1 mouse cellular context compared by ENCODE assay signal in genomic region chr2:155691723-155692493, GRCm38 (mm10).
TF ChIP-seq lines count a peak whose summit lies in the region.

Trpc4ap (minus strand) TSS chr2:155692384.

TF ChIP-seq in CH12.LX, 34 proteins besides CTCF, POLR2A, EP300 and RAD21 (continued from another document):
- TF ChIP-seq ELF1 (IDR thresholded peaks at IDR 0.05; ENCODE audit: low read depth, low read length), result peak; percentile 93
- 0 out of 2 replicates have a peak, but pooled peaks have one; percentile 2 for TF ChIP-seq SMC3 (IDR thresholded peaks at IDR 0.05; ENCODE audit: low read depth, low read length)
- peak; percentile 52 for TF ChIP-seq IRF4 (IDR thresholded peaks at IDR 0.05; ENCODE audit: low read depth, low read length)
- no peak for TF ChIP-seq ETS1 (conservative IDR thresholded peaks at IDR 0.05; ENCODE audit: low read depth, low read length)
- TF ChIP-seq MAFK (IDR thresholded peaks at IDR 0.05; ENCODE audit: insufficient replicate concordance, low read length), result no peak
- no peak for TF ChIP-seq MAZ (IDR thresholded peaks at IDR 0.05; ENCODE audit: low read depth, low read length)
- no peak; the same call in 1 of the 2 replicates for TF ChIP-seq POLR2AphosphoS2 (IDR thresholded peaks at IDR 0.05; ENCODE audit: low read depth, low read length)
- TF ChIP-seq ZC3H11A (IDR thresholded peaks at IDR 0.05; ENCODE audit: low read depth, low read length), result no peak
- TF ChIP-seq ZKSCAN1 (IDR thresholded peaks at IDR 0.05; ENCODE audit: borderline replicate concordance, low read depth, low read length), result no peak
- no peak for TF ChIP-seq RCOR1 (conservative IDR thresholded peaks at IDR 0.05; ENCODE audit: low read depth, low read length)
- peak; percentile 70; the same call in 1 of the 2 replicates for TF ChIP-seq MXI1 (IDR thresholded peaks at IDR 0.05; ENCODE audit: low read depth, low read length)
- TF ChIP-seq NRF1 (IDR thresholded peaks at IDR 0.05; ENCODE audit: low read depth, low read length), result peak; percentile 43
- no peak for TF ChIP-seq SIN3A (IDR thresholded peaks at IDR 0.05; ENCODE audit: low read length)
- peak; percentile 90 for TF ChIP-seq NELFE (IDR thresholded peaks at IDR 0.05; ENCODE audit: low read depth, low read length)
- no peak for TF ChIP-seq BHLHE40 (IDR thresholded peaks at IDR 0.05; ENCODE audit: low read depth, low read length)
- peak; percentile 25; the same call in 1 of the 2 replicates for TF ChIP-seq USF1 (IDR thresholded peaks at IDR 0.05; ENCODE audit: low read depth, low read length)
- TF ChIP-seq ZMIZ1 (IDR thresholded peaks at IDR 0.05; ENCODE audit: low read depth, low read length), result peak; percentile 76; the same call in 1 of the 2 replicates
- TF ChIP-seq USF2 (conservative IDR thresholded peaks at IDR 0.05; ENCODE audit: low read depth, low read length), result no peak
- peak; percentile 56; the same call in 1 of the 2 replicates for TF ChIP-seq TBP (conservative IDR thresholded peaks at IDR 0.05; ENCODE audit: low read depth, low read length)
